Mouse (Mus musculus) limb, embryonic 12.5 days (tissue): ENCODE results near the gene Trap1. TPM values are rescaled to one million over a fixed set of nuclear protein-coding genes. Genes with fewer than 3 reads are reported as not detected.
A peak's percentile ranks its signal among the peaks of the same experiment; 100 is the strongest.
"Not testable (repeated sequence)": the region's sequence is repeated elsewhere in the genome, so short reads cannot be mapped to it uniquely, and the experiment has no call there.

Experiments
- ATAC-seq: fragments of 200-750 bp; cut with Nextera tagmentation; 2 replicates; pipeline ENCODE4 v1.8.0; 2017; ENCODE audit warnings: low read depth, moderate TSS enrichment; ENCODE audit not compliant: insufficient number of reproducible peaks, insufficient read depth, low FRiP score, low TSS enrichment
- H3K27ac ChIP-seq: fragments of 300-500 bp; sonication (generic); 2 replicates; pipeline ENCODE4 v1.5.1; 2016; ENCODE audit warnings: mild to moderate bottlenecking, moderate library complexity
- H3K27me3 ChIP-seq: fragments of 300-500 bp; sonication (generic); 2 replicates; pipeline ENCODE4 v1.6.1; 2016; ENCODE audit warnings: mild to moderate bottlenecking, moderate library complexity
- H3K36me3 ChIP-seq: fragments of 300-500 bp; sonication (generic); 2 replicates; pipeline ENCODE4 v1.6.1; 2016; ENCODE audit warnings: mild to moderate bottlenecking, moderate library complexity
- H3K4me1 ChIP-seq: fragments of 300-500 bp; sonication (generic); replicated peaks from 2 replicates; pipeline ENCODE4 v1.6.1; 2016
- H3K4me2 ChIP-seq: fragments of 300-500 bp; sonication (generic); 2 replicates; pipeline ENCODE4 v1.6.1; 2016; ENCODE audit warnings: mild to moderate bottlenecking, moderate library complexity
- H3K4me3 ChIP-seq: fragments of 300-500 bp; sonication (generic); replicated peaks from 2 replicates; pipeline ENCODE4 v1.5.1; 2016; ENCODE audit warnings: mild to moderate bottlenecking
- H3K9ac ChIP-seq: fragments of 300-500 bp; sonication (generic); replicated peaks from 2 replicates; pipeline ENCODE4 v1.6.1; 2016; ENCODE audit warnings: mild to moderate bottlenecking, moderate library complexity
- H3K9me3 ChIP-seq: fragments of 300-500 bp; sonication (generic); 2 replicates; pipeline ENCODE4 v1.6.1; 2016; ENCODE audit warnings: mild to moderate bottlenecking, moderate library complexity
- WGBS: fragments of 180-500 bp; shearing (Covaris S2); methylation state at CpG from one replicate; pipeline ENCODE4 v1.1.7; 2016; 5-methylcytosine and 5-hydroxymethylcytosine counted together
- polyA plus RNA-seq: library from polyadenylated mRNA; unstranded; fragments of >200 nt; fragmentation: Nextera tagmentation; extraction: Ambion mirVana; gene quantifications from 2 replicates; pipeline ENCODE4 v1.2.1, GENCODE M21; 2016

Gene Trap1
- polyA plus RNA-seq, 1 experiment from 2014 or later = 86.5 TPM

- Histone ChIP-seq H3K4me1 (peaks cover 12% of the 10 kb centered on the region), H3K4me3 (peak overlapping the region; percentile 91)
- 71% methylated on average over 10 of the region's 10 CpGs for WGBS
Measured at GRCm38 (mm10) chr16:4078302-4078701, 675 bp upstream of the Trap1 start.

DNA sequence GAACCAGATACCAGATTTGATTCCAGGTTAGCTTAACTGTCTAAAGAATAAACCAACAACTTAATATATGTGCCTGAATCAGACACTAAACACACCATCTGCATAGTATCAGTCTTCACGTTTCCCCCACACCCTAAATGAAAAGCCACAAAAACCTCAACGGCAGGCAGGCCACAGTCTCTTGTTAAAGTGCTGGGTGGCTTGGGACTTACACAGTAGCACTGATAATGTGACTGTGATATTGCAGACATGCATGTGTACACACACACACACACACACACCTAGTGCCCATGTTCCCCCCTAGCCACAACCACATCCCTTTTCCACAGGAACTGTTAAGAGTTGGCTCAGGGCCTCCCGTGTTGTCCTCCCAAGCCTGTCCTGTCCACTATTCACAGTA lies 2.8 kb downstream of the Trap1 start:
- no peak for ATAC-seq
- H3K4me3 ChIP-seq = no peak overlapping the region
- no peak overlapping the region for H3K4me2 ChIP-seq
- WGBS = 81% methylated on average over 3 of the region's 3 CpGs
- no peaks in the 10 kb centered on the region for H3K9me3 ChIP-seq
- H3K36me3 ChIP-seq = no peaks in the 10 kb centered on the region
- H3K4me1 ChIP-seq = peaks cover 12% of the 10 kb centered on the region
- no peak overlapping the region for H3K27ac ChIP-seq
- H3K9ac ChIP-seq = no peak overlapping the region
- H3K27me3 ChIP-seq = no peaks in the 10 kb centered on the region

More at GRCm38 (mm10) chr16:4078302-4078701, 675 bp upstream of the Trap1 start:
- ATAC-seq, H3K27ac ChIP-seq, H3K27me3 ChIP-seq, H3K9me3 ChIP-seq, H3K9ac ChIP-seq: not testable (repeated sequence)
- Histone ChIP-seq H3K36me3 (peaks cover 16% of the 10 kb centered on the region), H3K4me2 (peak overlapping the region; percentile 72)

- H3K4me2 ChIP-seq = no peak overlapping the region
- ATAC-seq = no peak
- no peaks in the 10 kb centered on the region for H3K27me3 ChIP-seq
- 71% methylated on average over 6 of the region's 6 CpGs for WGBS
- peaks cover 12% of the 10 kb centered on the region for H3K4me1 ChIP-seq
- H3K9ac ChIP-seq = no peak overlapping the region
- no peaks in the 10 kb centered on the region for H3K9me3 ChIP-seq
- no peak overlapping the region for H3K27ac ChIP-seq
- no peak overlapping the region for H3K4me3 ChIP-seq
- H3K36me3 ChIP-seq = no peaks in the 10 kb centered on the region
Measured at GRCm38 (mm10) chr16:4074297-4074696, 3.3 kb downstream of the Trap1 start.

GRCm38 (mm10) chr16:4068588-4068987 lies 9.0 kb downstream of the Trap1 start:
- H3K27me3 ChIP-seq = no peaks in the 10 kb centered on the region
- H3K9ac ChIP-seq = no peak overlapping the region
- H3K4me3 ChIP-seq = no peak overlapping the region
- H3K4me1 ChIP-seq = no peaks in the 10 kb centered on the region
- no peak overlapping the region for H3K4me2 ChIP-seq
- ATAC-seq = no peak
- H3K36me3 ChIP-seq = peaks cover 51% of the 10 kb centered on the region
- no peaks in the 10 kb centered on the region for H3K9me3 ChIP-seq
- H3K27ac ChIP-seq = no peak overlapping the region
- WGBS = 56% methylated on average over 8 of the region's 8 CpGs

DNA sequence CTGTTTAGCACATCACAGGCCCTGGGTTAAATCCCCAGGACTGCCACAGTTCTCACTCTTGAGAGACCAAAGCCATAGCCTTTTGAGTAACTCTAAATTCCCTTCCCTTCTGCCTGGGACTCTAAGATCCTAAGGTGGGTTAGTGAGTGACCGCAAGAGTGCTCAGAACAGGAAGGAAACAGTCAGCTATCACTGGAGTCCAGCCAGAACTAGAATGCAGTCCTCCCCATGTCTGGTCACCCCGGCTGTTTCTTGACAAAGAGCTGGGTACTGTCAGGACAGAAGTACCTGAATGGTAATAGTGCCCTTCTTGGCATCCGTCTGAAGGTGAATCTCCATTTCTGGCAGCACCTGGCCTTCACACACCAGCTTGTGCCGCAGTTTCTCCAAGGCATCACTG lies 12.7 kb downstream of the Trap1 start:
- Histone ChIP-seq H3K4me3 (no peak overlapping the region), H3K27ac (no peak overlapping the region), H3K36me3 (peaks cover 85% of the 10 kb centered on the region), H3K4me2 (no peak overlapping the region), H3K4me1 (no peaks in the 10 kb centered on the region), H3K27me3 (no peaks in the 10 kb centered on the region), H3K9me3 (no peaks in the 10 kb centered on the region), H3K9ac (no peak overlapping the region)
- ATAC-seq = no peak
- 95% methylated on average over 4 of the region's 4 CpGs for WGBS

- Histone ChIP-seq H3K4me1 (no peaks in the 10 kb centered on the region), H3K36me3 (peaks cover 91% of the 10 kb centered on the region), H3K9me3 (no peaks in the 10 kb centered on the region), H3K27me3 (no peaks in the 10 kb centered on the region), H3K27ac (no peak overlapping the region), H3K4me3 (no peak overlapping the region), H3K9ac (no peak overlapping the region), H3K4me2 (no peak overlapping the region)
- no peak for ATAC-seq
- 89% methylated on average over 3 of the region's 3 CpGs for WGBS
Measured at GRCm38 (mm10) chr16:4053811-4054210, 23.8 kb downstream of the Trap1 start.

DNA sequence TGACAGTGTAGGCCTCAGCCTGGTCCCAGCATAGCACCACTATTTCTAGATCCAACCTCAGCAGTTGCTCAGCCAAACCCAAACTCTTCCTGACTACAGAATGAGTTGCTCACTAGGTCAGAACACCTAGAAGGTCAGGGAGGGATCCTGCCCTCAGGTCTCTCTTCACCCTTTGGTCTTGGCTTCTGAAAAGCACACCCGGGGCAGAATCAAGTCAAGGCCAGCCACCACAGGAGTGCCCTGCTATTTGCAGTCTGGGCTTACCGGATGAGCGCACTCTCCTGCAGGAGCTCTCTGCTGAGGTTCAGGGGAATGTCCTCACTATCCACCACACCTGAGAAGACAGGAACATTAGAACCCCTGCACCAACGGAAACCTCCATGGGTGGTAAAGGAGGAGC lies 25.0 kb downstream of the Trap1 start:
- Histone ChIP-seq H3K9me3 (no peaks in the 10 kb centered on the region), H3K4me1 (no peaks in the 10 kb centered on the region), H3K9ac (no peak overlapping the region), H3K27ac (no peak overlapping the region), H3K27me3 (no peaks in the 10 kb centered on the region), H3K4me2 (no peak overlapping the region), H3K36me3 (peaks cover 91% of the 10 kb centered on the region), H3K4me3 (no peak overlapping the region)
- no peak for ATAC-seq
- WGBS = 91% methylated on average over 4 of the region's 4 CpGs

- Histone ChIP-seq H3K9ac (no peak overlapping the region), H3K27me3 (no peaks in the 10 kb centered on the region), H3K27ac (no peak overlapping the region), H3K36me3 (peaks cover 93% of the 10 kb centered on the region), H3K4me1 (no peaks in the 10 kb centered on the region), H3K9me3 (no peaks in the 10 kb centered on the region), H3K4me3 (no peak overlapping the region), H3K4me2 (no peak overlapping the region)
- 91% methylated on average over 4 of the region's 4 CpGs for WGBS
- no peak for ATAC-seq
Measured at GRCm38 (mm10) chr16:4045524-4045923, 32.1 kb downstream of the Trap1 start.

- ATAC-seq = no peak
- no peak overlapping the region for H3K27ac ChIP-seq
- H3K4me2 ChIP-seq = no peak overlapping the region
- 92% methylated on average over 2 of the region's 2 CpGs for WGBS
- no peak overlapping the region for H3K9ac ChIP-seq
- peaks cover 93% of the 10 kb centered on the region for H3K36me3 ChIP-seq
- no peaks in the 10 kb centered on the region for H3K9me3 ChIP-seq
- no peak overlapping the region for H3K4me3 ChIP-seq
- no peaks in the 10 kb centered on the region for H3K27me3 ChIP-seq
- no peaks in the 10 kb centered on the region for H3K4me1 ChIP-seq
Measured at GRCm38 (mm10) chr16:4044093-4044492, 33.5 kb downstream of the Trap1 start.

DNA sequence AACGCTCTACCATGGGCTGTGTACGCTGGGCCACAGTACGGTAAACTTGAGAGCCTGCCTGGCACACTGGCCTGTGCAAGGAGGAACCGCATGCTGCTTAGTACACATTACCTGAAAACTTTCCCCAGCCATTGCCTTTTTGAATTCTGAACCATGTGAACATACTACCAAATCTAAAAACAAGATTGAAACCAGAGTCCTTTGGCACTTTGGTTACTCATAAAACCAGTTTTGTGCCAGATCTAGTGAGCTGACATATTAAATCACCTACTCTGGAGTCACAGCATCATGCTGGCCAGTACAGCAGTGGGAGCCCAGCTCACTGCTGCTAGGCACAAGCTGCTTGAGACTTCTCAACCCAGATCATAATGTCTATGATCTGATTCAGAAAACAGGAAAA lies 36.0 kb downstream of the Trap1 start:
- no peak for ATAC-seq
- Histone ChIP-seq H3K4me1 (no peaks in the 10 kb centered on the region), H3K9ac (no peak overlapping the region), H3K4me2 (no peak overlapping the region), H3K27ac (no peak overlapping the region), H3K4me3 (no peak overlapping the region), H3K27me3 (no peaks in the 10 kb centered on the region), H3K36me3 (peaks cover 94% of the 10 kb centered on the region), H3K9me3 (no peaks in the 10 kb centered on the region)
- WGBS = 92% methylated on average over 4 of the region's 4 CpGs

GRCm38 (mm10) chr16:4040206-4040605 lies 37.4 kb downstream of the Trap1 start:
- no peak overlapping the region for H3K9ac ChIP-seq
- H3K4me2 ChIP-seq = no peak overlapping the region
- H3K36me3 ChIP-seq = peaks cover 85% of the 10 kb centered on the region
- no peak overlapping the region for H3K27ac ChIP-seq
- H3K4me1 ChIP-seq = no peaks in the 10 kb centered on the region
- H3K4me3 ChIP-seq = no peak overlapping the region
- no peaks in the 10 kb centered on the region for H3K9me3 ChIP-seq
- no peaks in the 10 kb centered on the region for H3K27me3 ChIP-seq
- 92% methylated on average over 5 of the region's 5 CpGs for WGBS
- no peak for ATAC-seq

- ATAC-seq = no peak
- WGBS = 95% methylated on average over 7 of the region's 7 CpGs
- H3K4me1 ChIP-seq = no peaks in the 10 kb centered on the region
Measured at GRCm38 (mm10) chr16:4037690-4038089, 39.9 kb downstream of the Trap1 start.

More at GRCm38 (mm10) chr16:4037690-4038089, 39.9 kb downstream of the Trap1 start:
- H3K36me3 ChIP-seq = peaks cover 62% of the 10 kb centered on the region
- H3K9me3 ChIP-seq = no peaks in the 10 kb centered on the region
- H3K4me2 ChIP-seq = no peak overlapping the region
- H3K27ac ChIP-seq = no peak overlapping the region
- H3K9ac ChIP-seq = no peak overlapping the region
- no peaks in the 10 kb centered on the region for H3K27me3 ChIP-seq
- no peak overlapping the region for H3K4me3 ChIP-seq
